Mouse (Mus musculus) ES-CJ7 (cell line): ENCODE measurements around the gene 4930507D05Rik.
"Not testable (repeated sequence)": the region's sequence is repeated elsewhere in the genome, so short reads cannot be mapped to it uniquely, and the experiment has no call there.

Experiments
- DNase-seq: peaks from one replicate; pipeline ENCODE4 v3.0.0; 2011; ENCODE audit warnings: low read depth, low spot score

The 4930507D05Rik gene

GRCm38 (mm10) chr10:62476980-62477379 lies 27.7 kb downstream of the 4930507D05Rik start:
- DNase-seq = peak; percentile 57

GRCm38 (mm10) chr10:62481108-62481852 lies 32.0 kb downstream of the 4930507D05Rik start:
- DNase-seq = no peak

GRCm38 (mm10) chr10:62485878-62486582 lies 36.7 kb downstream of the 4930507D05Rik start:
- DNase-seq = peak; percentile 43

- peak; percentile 99 for DNase-seq
These were observed 37.5 kb downstream of the 4930507D05Rik start, which contains the start of gene Vps26a for GRCm38 (mm10) chr10:62486618-62487415. Gene Vps26a (minus strand): TSS chr10:62486805.

GRCm38 (mm10) chr10:62488266-62488665 lies 39.0 kb downstream of the 4930507D05Rik start:
- DNase-seq = peak; percentile 82

GRCm38 (mm10) chr10:62491681-62492080 lies 42.4 kb downstream of the 4930507D05Rik start:
- DNase-seq = not testable (repeated sequence)

GRCm38 (mm10) chr10:62500088-62500915 lies 51.0 kb downstream of the 4930507D05Rik start:
- peak; percentile 78 for DNase-seq
